Mouse (Mus musculus) forebrain, postnatal 0 days (tissue): ENCODE data around the gene Olfr1120. TPM values are rescaled to one million over a fixed set of nuclear protein-coding genes. Genes with fewer than 3 reads are reported as not detected.
"Not testable (repeated sequence)": the region's sequence is repeated elsewhere in the genome, so short reads cannot be mapped to it uniquely, and the experiment has no call there.

Source experiments
- ATAC-seq: fragments of 200-750 bp; cut with Nextera tagmentation; 2 replicates; pipeline ENCODE4 v1.8.0; 2017; ENCODE audit warnings: mild to moderate bottlenecking, moderate library complexity
- DNase-seq: peaks from one replicate; pipeline ENCODE4 v3.0.0-alpha.2; 2015
- H3K27ac ChIP-seq: fragments of 300-500 bp; sonication (generic); 2 replicates; pipeline ENCODE4 v1.5.1; 2014; ENCODE audit warnings: low read depth, mild to moderate bottlenecking, antibody characterized with exemption, low read length, moderate library complexity, mixed read lengths
- H3K27me3 ChIP-seq: fragments of 300-500 bp; sonication (generic); 2 replicates; pipeline ENCODE4 v1.6.1; 2014; ENCODE audit warnings: mild to moderate bottlenecking, low read length, mixed read lengths; ENCODE audit not compliant: insufficient read depth
- H3K36me3 ChIP-seq: fragments of 300-500 bp; sonication (generic); 2 replicates; pipeline ENCODE4 v1.6.1; 2014; ENCODE audit warnings: mild to moderate bottlenecking, moderate library complexity; ENCODE audit not compliant: insufficient read depth
- H3K4me1 ChIP-seq: fragments of 300-500 bp; sonication (generic); 2 replicates; pipeline ENCODE4 v1.6.1; 2014; ENCODE audit warnings: antibody characterized with exemption; ENCODE audit not compliant: insufficient read depth
- H3K4me2 ChIP-seq: fragments of 300-500 bp; sonication (generic); 2 replicates; pipeline ENCODE4 v1.6.1; 2014; ENCODE audit warnings: low read depth, mild to moderate bottlenecking, moderate library complexity
- H3K4me3 ChIP-seq: fragments of 300-500 bp; sonication (generic); 2 replicates; pipeline ENCODE4 v1.5.1; 2014; ENCODE audit warnings: low read depth, low read length, mixed read lengths
- H3K9ac ChIP-seq: fragments of 300-500 bp; sonication (generic); 2 replicates; pipeline ENCODE4 v1.6.1; 2014; ENCODE audit warnings: mild to moderate bottlenecking
- H3K9me3 ChIP-seq: fragments of 300-500 bp; sonication (generic); 2 replicates; pipeline ENCODE4 v1.6.1; 2016; ENCODE audit warnings: low read length
- CTCF ChIP-seq: sonication (generic); IDR thresholded peaks from 2 replicates; pipeline ENCODE4 v1.5.1; 2016; ENCODE audit warnings: antibody characterized with exemption, control low read depth, low read depth
- WGBS: fragments of 180-500 bp; shearing (Covaris S2); extraction: QIAGEN DNeasy Blood & Tissue Kit; methylation state at CpG from one replicate; pipeline ENCODE4 v1.1.7; 2014; 5-methylcytosine and 5-hydroxymethylcytosine counted together
- polyA plus RNA-seq: library from polyadenylated mRNA; unstranded; fragments of >200 nt; fragmentation: Nextera tagmentation; extraction: Ambion mirVana; gene quantifications from 2 replicates; pipeline ENCODE4 v1.2.1, GENCODE M21; 2015
- total RNA-seq: library from RNA; depleted of rRNA; stranded (reverse); fragments of >200 nt; gene quantifications from 2 replicates; pipeline ENCODE4 v1.2.3, GENCODE M21; 2014; rRNA removed

Gene Olfr1120
- total and polyA plus RNA-seq, 2 experiments from 2014 or later: not detected

- peak; percentile 30; the same call in 1 of the 2 replicates for TF ChIP-seq CTCF
- not testable (repeated sequence) for H3K36me3 ChIP-seq, ATAC-seq, H3K9ac ChIP-seq, H3K27me3 ChIP-seq, H3K27ac ChIP-seq, H3K4me2 ChIP-seq, H3K9me3 ChIP-seq, H3K4me1 ChIP-seq, H3K4me3 ChIP-seq
- WGBS: 84% methylated on average over 7 of the region's 7 CpGs
- peak; percentile 14 for DNase-seq
Measured at GRCm38 (mm10) chr2:87394686-87395085, 40.1 kb downstream of the Olfr1120 start.

Other genes starting within 250 kb of the Olfr1120 start
- gene Olfr259, start 240.2 kb upstream of the Olfr1120 start, total RNA-seq: not detected in 2 replicates
- gene Olfr259, start 240.2 kb upstream of the Olfr1120 start, polyA plus RNA-seq: not detected in 2 replicates
- not detected in 2 replicates for gene Olfr1110, start 214.5 kb upstream of the Olfr1120 start, total RNA-seq
- gene Olfr1110, start 214.5 kb upstream of the Olfr1120 start, polyA plus RNA-seq: not detected in 2 replicates
- not detected in 2 replicates for gene Olfr1111, start 202.2 kb upstream of the Olfr1120 start, total RNA-seq
- not detected in 2 replicates for gene Olfr1111, start 202.2 kb upstream of the Olfr1120 start, polyA plus RNA-seq
- gene Olfr1112, start 167.0 kb upstream of the Olfr1120 start, total RNA-seq: not detected in 2 replicates
- not detected in 2 replicates for gene Olfr1112, start 167.0 kb upstream of the Olfr1120 start, polyA plus RNA-seq
- not detected in 2 replicates for gene Olfr1113, start 145.8 kb upstream of the Olfr1120 start, total RNA-seq
- gene Olfr1113, start 145.8 kb upstream of the Olfr1120 start, polyA plus RNA-seq: not detected in 2 replicates
- gene Olfr1115, start 106.8 kb upstream of the Olfr1120 start, total RNA-seq: not detected in 2 replicates
- gene Olfr1115, start 106.8 kb upstream of the Olfr1120 start, polyA plus RNA-seq: not detected in 2 replicates
- gene Olfr1116, start 87.3 kb upstream of the Olfr1120 start, total RNA-seq: not detected in 2 replicates
- gene Olfr1116, start 87.3 kb upstream of the Olfr1120 start, polyA plus RNA-seq: not detected in 2 replicates
- gene Olfr1118, start 47.2 kb upstream of the Olfr1120 start, total RNA-seq: not detected in 2 replicates
- not detected in 2 replicates for gene Olfr1118, start 47.2 kb upstream of the Olfr1120 start, polyA plus RNA-seq
- not detected in 2 replicates for gene Olfr1121, start 15.1 kb downstream of the Olfr1120 start, total RNA-seq
- gene Olfr1121, start 15.1 kb downstream of the Olfr1120 start, polyA plus RNA-seq: not detected in 2 replicates
- gene Olfr1122, start 31.0 kb downstream of the Olfr1120 start, total RNA-seq: not detected in 2 replicates
- not detected in 2 replicates for gene Olfr1122, start 31.0 kb downstream of the Olfr1120 start, polyA plus RNA-seq
- gene Olfr1123, start 61.8 kb downstream of the Olfr1120 start, total RNA-seq: not detected in 2 replicates
- gene Olfr1123, start 61.8 kb downstream of the Olfr1120 start, polyA plus RNA-seq: not detected in 2 replicates
- not detected in 2 replicates for gene Olfr1124, start 75.5 kb downstream of the Olfr1120 start, total RNA-seq
- 0.08 TPM in 2 replicates for gene Olfr1124, start 75.5 kb downstream of the Olfr1120 start, polyA plus RNA-seq
- gene Olfr1126, start 99.1 kb downstream of the Olfr1120 start, total RNA-seq: not detected in 2 replicates
- gene Olfr1126, start 99.1 kb downstream of the Olfr1120 start, polyA plus RNA-seq: not detected in 2 replicates
- not detected in 2 replicates for gene Pramel7, start 142.3 kb downstream of the Olfr1120 start, total RNA-seq
- gene Pramel7, start 142.3 kb downstream of the Olfr1120 start, polyA plus RNA-seq: not detected in 2 replicates
- gene Pramel6, start 151.8 kb downstream of the Olfr1120 start, total RNA-seq: not detected in 2 replicates
- not detected in 2 replicates for gene Pramel6, start 151.8 kb downstream of the Olfr1120 start, polyA plus RNA-seq
- gene Olfr153, start 177.0 kb downstream of the Olfr1120 start, total RNA-seq: not detected in 2 replicates
- not detected in 2 replicates for gene Olfr153, start 177.0 kb downstream of the Olfr1120 start, polyA plus RNA-seq
- gene Olfr1128, start 190.7 kb downstream of the Olfr1120 start, total RNA-seq: not detected in 2 replicates
- gene Olfr1128, start 190.7 kb downstream of the Olfr1120 start, polyA plus RNA-seq: not detected in 2 replicates
- not detected in 2 replicates for gene Olfr1129, start 219.1 kb downstream of the Olfr1120 start, total RNA-seq
- gene Olfr1129, start 219.1 kb downstream of the Olfr1120 start, polyA plus RNA-seq: not detected in 2 replicates